13 mouse cellular contexts compared by ENCODE assay signal in the genomic region with DNA sequence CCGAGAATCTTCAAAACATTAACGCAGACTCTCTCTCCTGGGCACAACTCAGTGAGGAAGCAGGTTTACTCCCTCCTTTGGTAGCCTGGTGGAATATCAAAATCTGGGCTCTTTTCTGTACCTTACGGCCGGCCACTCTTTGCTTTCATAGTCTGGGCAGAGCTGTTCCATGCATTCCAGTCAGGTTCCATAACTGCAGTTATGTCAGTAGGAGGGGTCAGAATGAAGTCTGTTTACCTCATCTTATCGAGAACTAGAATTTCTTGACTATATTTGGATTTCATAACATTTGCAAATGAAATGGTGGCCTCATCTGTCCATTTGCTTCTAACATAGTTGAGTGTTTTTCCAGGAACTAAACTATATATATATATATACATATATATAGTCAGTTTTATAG.
"Had no signal": no experiment of that assay in that cellular context is flagged by ENCODE, and none has a peak within 500 bp of the region (broad histone marks: within the 10 kb centered on the region; RNA-seq: fewer than 3 reads in every experiment).

No protein-coding gene starts in this region.

- H3K36me3 ChIP-seq: liver, embryonic 13.5 days; liver, embryonic 15.5 days; midbrain, embryonic 13.5 days; midbrain, embryonic 15.5 days; neural tube, embryonic 12.5 days; stomach, embryonic 15.5 days had no signal

- H3K27ac ChIP-seq: liver, embryonic 13.5 days; liver, embryonic 15.5 days; macrophage; midbrain, embryonic 13.5 days; midbrain, embryonic 15.5 days; neural tube, embryonic 12.5 days; stomach, embryonic 15.5 days had no signal

- H3K9me3 ChIP-seq: liver, embryonic 13.5 days; liver, embryonic 15.5 days; midbrain, embryonic 13.5 days; midbrain, embryonic 15.5 days; neural tube, embryonic 12.5 days; stomach, embryonic 15.5 days had no signal

- ATAC-seq: liver, postnatal 0 days; midbrain, embryonic 13.5 days; midbrain, embryonic 15.5 days had no signal

- DNase-seq: liver, embryonic 13.5 days; liver, postnatal 0 days; lung, embryonic 14.5 days; lung, postnatal 10 days; right cerebral cortex, postnatal 14 days had no signal

- H3K4me2 ChIP-seq: liver, embryonic 13.5 days; liver, embryonic 15.5 days; lung, embryonic 14.5 days; midbrain, embryonic 11.5 days; midbrain, embryonic 13.5 days; midbrain, embryonic 15.5 days; neural tube, embryonic 12.5 days; stomach, embryonic 15.5 days had no signal

- H3K9ac ChIP-seq: liver, embryonic 13.5 days; liver, embryonic 15.5 days; liver, postnatal 0 days; lung, embryonic 14.5 days; midbrain, embryonic 13.5 days; midbrain, embryonic 15.5 days; neural tube, embryonic 12.5 days; stomach, embryonic 15.5 days had no signal

- H3K4me1 ChIP-seq: midbrain, embryonic 13.5 days; midbrain, embryonic 15.5 days; neural tube, embryonic 12.5 days; stomach, embryonic 15.5 days had no signal

- H3K4me3 ChIP-seq: liver, embryonic 13.5 days; liver, embryonic 15.5 days; megakaryocyte, embryonic 14.5 days; midbrain, embryonic 13.5 days; midbrain, embryonic 15.5 days; neural tube, embryonic 12.5 days; stomach, embryonic 15.5 days had no signal

- H3K27me3 ChIP-seq: liver, embryonic 13.5 days; liver, embryonic 15.5 days; megakaryocyte, embryonic 14.5 days; midbrain, embryonic 13.5 days; midbrain, embryonic 15.5 days; neural tube, embryonic 12.5 days; stomach, embryonic 15.5 days had no signal
